Mouse (Mus musculus) embryonic facial prominence, embryonic 14.5 days (tissue): ENCODE measurements around the gene Ctsw. TPM values are rescaled to one million over a fixed set of nuclear protein-coding genes. Genes with fewer than 3 reads are reported as not detected.

ENCODE experiments used
- ATAC-seq: fragments of 200-750 bp; cut with Nextera tagmentation; 2 replicates; pipeline ENCODE4 v1.8.0; 2017; ENCODE audit warnings: low read depth, moderate number of reproducible peaks, moderate TSS enrichment
- DNase-seq: peaks from one replicate; pipeline ENCODE4 v3.0.0-alpha.2; 2015; ENCODE audit warnings: low spot score
- H3K27ac ChIP-seq: fragments of 300-500 bp; sonication (generic); replicated peaks from 2 replicates; pipeline ENCODE4 v1.5.1; 2014; ENCODE audit warnings: low read depth, mild to moderate bottlenecking, low read length, moderate library complexity
- H3K27me3 ChIP-seq: fragments of 300-500 bp; sonication (generic); replicated peaks from 2 replicates; pipeline ENCODE4 v1.6.1; 2014; ENCODE audit warnings: low read length; ENCODE audit not compliant: control insufficient read depth, insufficient read depth
- H3K36me3 ChIP-seq: fragments of 300-500 bp; sonication (generic); 2 replicates; pipeline ENCODE4 v1.6.1; 2014; ENCODE audit warnings: low read length, mixed read lengths; ENCODE audit not compliant: control insufficient read depth, insufficient read depth
- H3K4me1 ChIP-seq: fragments of 300-500 bp; sonication (generic); 2 replicates; pipeline ENCODE4 v1.6.1; 2014; ENCODE audit warnings: antibody characterized with exemption, low read length; ENCODE audit not compliant: control insufficient read depth, insufficient read depth
- H3K4me2 ChIP-seq: fragments of 300-500 bp; sonication (generic); 2 replicates; pipeline ENCODE4 v1.6.1; 2014; ENCODE audit warnings: low read depth, mild to moderate bottlenecking, low read length, moderate library complexity, mixed read lengths
- H3K4me3 ChIP-seq: fragments of 300-500 bp; sonication (generic); 2 replicates; pipeline ENCODE4 v1.5.1; 2014; ENCODE audit warnings: low read depth, mild to moderate bottlenecking, low read length
- H3K9ac ChIP-seq: fragments of 300-500 bp; sonication (generic); 2 replicates; pipeline ENCODE4 v1.6.1; 2014; ENCODE audit warnings: low read depth, mild to moderate bottlenecking, low read length, moderate library complexity, mixed read lengths
- H3K9me3 ChIP-seq: fragments of 300-500 bp; sonication (generic); 2 replicates; pipeline ENCODE4 v1.6.1; 2016; ENCODE audit warnings: low read length; ENCODE audit not compliant: control insufficient read depth
- WGBS: fragments of 180-500 bp; shearing (Covaris S2); extraction: QIAGEN DNeasy Blood & Tissue Kit; methylation state at CpG from one replicate; pipeline ENCODE4 v1.1.7; 2014; 5-methylcytosine and 5-hydroxymethylcytosine counted together
- polyA plus RNA-seq: library from polyadenylated mRNA; unstranded; fragments of >200 nt; fragmentation: Nextera tagmentation; extraction: Ambion mirVana; gene quantifications from 2 replicates; pipeline ENCODE4 v1.2.1, GENCODE M21; 2014

The Ctsw gene
- polyA plus RNA-seq, 1 experiment from 2014 or later, result 0.85 TPM

- H3K4me2 ChIP-seq, result peak overlapping the region; percentile 65
- ATAC-seq, result no peak
- no peaks in the 10 kb centered on the region for H3K27me3 ChIP-seq
- H3K36me3 ChIP-seq, result no peaks in the 10 kb centered on the region
- WGBS, result 64% methylated on average over 7 of the region's 7 CpGs
- no peaks in the 10 kb centered on the region for H3K9me3 ChIP-seq
- no peak for DNase-seq
- no peak overlapping the region; the same call in 1 of the 2 replicates for H3K4me3 ChIP-seq
- peaks cover 15% of the 10 kb centered on the region for H3K4me1 ChIP-seq
- peak overlapping the region; percentile 58; the same call in 1 of the 2 replicates for H3K9ac ChIP-seq
- no peak overlapping the region for H3K27ac ChIP-seq
Observed at GRCm38 (mm10) chr19:5433951-5434350, 34.4 kb downstream of the Ctsw start.

GRCm38 (mm10) chr19:5432992-5433852 lies 35.1 kb downstream of the Ctsw start:
- DNase-seq (peak; percentile 80), ATAC-seq (peak; percentile 64)
- Histone ChIP-seq H3K4me3 (peak overlapping the region; percentile 32), H3K27ac (no peak overlapping the region; the same call in none of the 2 replicates), H3K27me3 (no peaks in the 10 kb centered on the region), H3K9me3 (no peaks in the 10 kb centered on the region), H3K4me2 (peak overlapping the region; percentile 65), H3K9ac (peak overlapping the region; percentile 58), H3K4me1 (peaks cover 15% of the 10 kb centered on the region), H3K36me3 (0 out of 2 replicates have a peak, but pooled peaks cover 3% of the 10 kb centered on the region)
- 7% methylated on average over 13 of the region's 16 CpGs for WGBS

- Histone ChIP-seq H3K4me1 (peaks cover 15% of the 10 kb centered on the region), H3K9ac (no peak overlapping the region), H3K27me3 (no peaks in the 10 kb centered on the region), H3K36me3 (peaks cover 15% of the 10 kb centered on the region), H3K27ac (no peak overlapping the region), H3K4me2 (no peak overlapping the region), H3K9me3 (no peaks in the 10 kb centered on the region), H3K4me3 (no peak overlapping the region)
- WGBS, result 67% methylated on average over 4 of the region's 4 CpGs
- DNase-seq (no peak), ATAC-seq (no peak)
Observed at GRCm38 (mm10) chr19:5431911-5432464, 36.3 kb downstream of the Ctsw start.

GRCm38 (mm10) chr19:5430408-5430807 lies 37.9 kb downstream of the Ctsw start:
- DNase-seq (no peak), ATAC-seq (no peak)
- no peaks in the 10 kb centered on the region for H3K9me3 ChIP-seq
- H3K27me3 ChIP-seq, result no peaks in the 10 kb centered on the region
- H3K4me1 ChIP-seq, result peaks cover 26% of the 10 kb centered on the region
- WGBS, result 94% methylated on average over 1 of the region's 1 CpGs
- H3K27ac ChIP-seq, result no peak overlapping the region
- no peak overlapping the region for H3K4me3 ChIP-seq
- peaks cover 25% of the 10 kb centered on the region for H3K36me3 ChIP-seq
- no peak overlapping the region for H3K9ac ChIP-seq
- no peak overlapping the region for H3K4me2 ChIP-seq

- Histone ChIP-seq H3K4me1 (peaks cover 26% of the 10 kb centered on the region), H3K9ac (no peak overlapping the region), H3K4me2 (no peak overlapping the region), H3K4me3 (no peak overlapping the region), H3K27ac (no peak overlapping the region), H3K9me3 (no peaks in the 10 kb centered on the region), H3K27me3 (no peaks in the 10 kb centered on the region), H3K36me3 (peaks cover 25% of the 10 kb centered on the region)
- no peak for DNase-seq
- 63% methylated on average over 8 of the region's 8 CpGs for WGBS
- ATAC-seq, result no peak
Observed at GRCm38 (mm10) chr19:5429806-5430205, 38.5 kb downstream of the Ctsw start.

- Histone ChIP-seq H3K4me1 (peaks cover 26% of the 10 kb centered on the region), H3K36me3 (peaks cover 25% of the 10 kb centered on the region), H3K9ac (no peak overlapping the region), H3K27ac (no peak overlapping the region), H3K4me2 (no peak overlapping the region), H3K9me3 (no peaks in the 10 kb centered on the region), H3K4me3 (no peak overlapping the region), H3K27me3 (no peaks in the 10 kb centered on the region)
- WGBS, result 80% methylated on average over 4 of the region's 4 CpGs
- DNase-seq (no peak), ATAC-seq (no peak)
Observed at GRCm38 (mm10) chr19:5429219-5429618, 39.1 kb downstream of the Ctsw start.

GRCm38 (mm10) chr19:5428083-5428482 lies 40.2 kb downstream of the Ctsw start:
- DNase-seq, result peak; percentile 47
- Histone ChIP-seq H3K4me2 (no peak overlapping the region), H3K27me3 (no peaks in the 10 kb centered on the region), H3K27ac (no peak overlapping the region), H3K9ac (0 out of 2 replicates have a peak overlapping the region, but pooled peaks have one; percentile 27), H3K36me3 (peaks cover 25% of the 10 kb centered on the region), H3K4me3 (no peak overlapping the region), H3K4me1 (peaks cover 20% of the 10 kb centered on the region), H3K9me3 (no peaks in the 10 kb centered on the region)
- 85% methylated on average over 2 of the region's 2 CpGs for WGBS
- no peak for ATAC-seq

- ATAC-seq (no peak), DNase-seq (no peak)
- peak overlapping the region; percentile 93 for H3K4me2 ChIP-seq
- H3K4me3 ChIP-seq, result peak overlapping the region; percentile 88
- peaks cover 17% of the 10 kb centered on the region for H3K4me1 ChIP-seq
- no peaks in the 10 kb centered on the region for H3K9me3 ChIP-seq
- H3K27ac ChIP-seq, result no peak overlapping the region
- 95% methylated on average over 13 of the region's 13 CpGs for WGBS
- peak overlapping the region; percentile 96; the same call in 1 of the 2 replicates for H3K9ac ChIP-seq
- H3K27me3 ChIP-seq, result no peaks in the 10 kb centered on the region
- peaks cover 38% of the 10 kb centered on the region for H3K36me3 ChIP-seq
Observed at GRCm38 (mm10) chr19:5426640-5427290, 41.5 kb downstream of the Ctsw start.
